Mouse (Mus musculus) adrenal gland, adult 18-20 months (tissue): Measurements from ENCODE around the gene Acox2. TPM values are rescaled to one million over a fixed set of nuclear protein-coding genes. Genes with fewer than 3 reads are reported as not detected.
"Not testable (repeated sequence)": the region's sequence is repeated elsewhere in the genome, so short reads cannot be mapped to it uniquely, and the experiment has no call there.

ENCODE experiments used
- DNase-seq, 2 experiments: peaks; one replicate each; pipeline ENCODE4 v3.0.0; 2021 to 2022; ENCODE audit warnings: low spot score in 2 of 2
- long read RNA-seq, 2 experiments: library from polyadenylated mRNA; stranded (forward); transcript quantifications; one replicate each; pipeline ENCODE4 v2.0.0; 2021
- total RNA-seq, 2 experiments: library from RNA; stranded (reverse); gene quantifications; 1 replicate in 1 of 2; 2 replicates in 1 of 2; pipeline ENCODE4 v1.2.3; 2021

Acox2 gene
- 1 to 10 TPM in 1 of 2 experiments, under 1 TPM in 1; 0.23 to 1.7 TPM for total RNA-seq
- long read RNA-seq, experiment 1 = 0 reads
- long read RNA-seq, experiment 2 = 0 reads

DNA sequence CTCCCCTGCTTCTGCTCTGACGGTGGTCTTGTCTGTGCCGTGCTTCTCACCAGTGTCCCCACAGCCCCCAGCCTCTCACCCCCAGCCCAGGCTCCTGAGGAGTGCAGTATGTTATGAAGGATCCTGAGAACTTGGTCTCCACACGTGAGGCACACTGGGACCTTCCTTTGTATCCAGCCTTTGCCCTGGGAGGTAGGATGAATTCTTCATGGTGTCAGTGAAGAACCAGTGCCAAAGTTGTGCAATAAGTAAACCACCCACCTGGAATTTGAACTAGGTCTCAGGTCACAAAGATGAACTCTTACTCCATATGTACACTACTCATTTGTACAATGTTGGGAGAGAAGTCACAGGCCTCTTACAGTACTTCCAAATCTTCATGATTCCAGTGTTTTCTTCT lies at the start of gene Acox2:
TSS of gene Acox2 (minus strand) at position 188 of the 400 bp plus-strand sequence.
- no peak for DNase-seq

GRCm38 (mm10) chr14:8308650-8309049 lies 49.5 kb upstream of the Acox2 start:
- DNase-seq = no peak

DNA sequence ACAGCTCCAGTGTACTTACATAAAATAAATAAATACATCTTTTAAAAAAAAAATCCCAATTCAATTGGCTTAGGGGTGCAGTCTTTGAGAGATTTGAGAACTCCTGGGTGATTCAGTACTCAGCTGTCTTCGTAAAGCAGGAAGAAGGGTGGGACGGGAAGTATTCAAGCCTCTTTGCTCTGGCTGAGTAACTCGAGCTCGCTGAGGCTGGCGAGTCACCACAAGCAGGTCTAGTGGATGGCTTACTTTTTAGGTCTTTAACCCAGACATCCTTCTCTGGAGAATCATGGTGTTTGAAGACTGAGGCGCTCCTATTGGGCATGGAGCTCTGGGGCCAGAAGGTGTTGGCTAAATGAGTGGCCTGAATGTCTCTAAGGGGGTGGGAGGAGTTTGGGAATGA lies 47.7 kb upstream of the Acox2 start:
- DNase-seq = no peak

GRCm38 (mm10) chr14:8305014-8305413 lies 45.9 kb upstream of the Acox2 start:
- no peak for DNase-seq

DNA sequence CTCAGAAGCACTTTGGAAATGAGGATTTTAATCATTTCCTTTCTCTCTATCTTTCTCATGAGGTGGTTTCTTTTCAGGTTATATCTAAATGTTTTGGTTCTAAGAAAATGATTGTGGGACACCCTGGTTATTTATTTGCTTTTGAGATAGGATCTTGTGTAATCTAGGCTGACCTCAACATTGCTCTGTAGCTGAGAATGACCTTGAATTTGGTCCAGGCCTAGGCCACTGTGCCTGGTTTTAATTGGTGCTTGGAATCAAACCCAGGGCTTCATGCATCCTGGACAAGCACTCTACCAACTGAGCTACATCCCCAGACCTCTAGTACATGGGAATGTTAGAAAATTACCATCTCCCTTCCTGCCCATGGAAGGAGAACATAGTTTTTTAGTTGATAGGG lies 44.9 kb upstream of the Acox2 start:
- no peak for DNase-seq

- no peak for DNase-seq
Measured at GRCm38 (mm10) chr14:8302687-8303086, 43.5 kb upstream of the Acox2 start.

DNA sequence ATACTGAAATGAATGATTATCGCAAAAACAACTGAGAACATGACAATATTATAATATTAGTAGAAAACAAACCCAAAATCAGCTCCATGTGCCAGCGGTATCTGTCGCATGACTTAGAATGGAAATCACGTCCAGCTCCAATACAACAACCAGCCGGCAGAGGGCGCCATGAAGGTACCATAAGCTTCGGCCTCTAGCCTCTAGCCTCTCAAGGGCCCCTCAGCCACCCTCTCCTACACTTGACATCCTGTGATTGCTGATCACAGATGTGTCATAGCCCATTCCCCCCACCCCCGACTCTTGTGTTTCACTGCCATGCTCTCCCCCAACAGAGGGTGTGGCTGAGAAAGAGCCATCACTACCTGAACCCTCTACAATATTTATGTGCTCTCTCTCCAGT lies 41.1 kb upstream of the Acox2 start:
- peak; percentile 47 to 69 for DNase-seq

GRCm38 (mm10) chr14:8297889-8298293 lies 38.7 kb upstream of the Acox2 start:
- no peak for DNase-seq

DNA sequence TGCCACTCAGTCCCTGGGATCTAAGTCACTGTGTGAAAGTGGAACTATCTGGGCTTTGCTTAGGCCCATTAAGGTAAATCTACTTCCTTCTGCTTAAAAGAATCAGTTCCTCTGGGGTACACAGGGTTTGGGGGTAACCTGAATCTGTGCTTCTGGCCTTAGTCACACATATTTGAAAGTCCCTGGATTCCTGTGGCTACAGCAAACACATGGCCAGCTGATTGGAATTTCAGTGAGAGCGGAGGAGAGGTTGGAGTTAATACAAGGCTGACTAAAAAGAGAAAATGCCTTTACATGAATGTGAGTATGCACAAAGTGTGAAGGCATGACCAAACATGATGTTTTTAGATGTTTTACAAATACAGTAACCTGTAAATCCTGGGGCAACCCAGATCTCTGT lies 35.1 kb upstream of the Acox2 start:
- no peak for DNase-seq

GRCm38 (mm10) chr14:8286595-8286994 lies 27.4 kb upstream of the Acox2 start:
- DNase-seq = peak in 1 of 2 experiments; percentile 49

GRCm38 (mm10) chr14:8283784-8284183 lies 24.6 kb upstream of the Acox2 start:
- no peak for DNase-seq

GRCm38 (mm10) chr14:8271281-8271680 lies 12.1 kb upstream of the Acox2 start:
- DNase-seq = not testable (repeated sequence)

DNA sequence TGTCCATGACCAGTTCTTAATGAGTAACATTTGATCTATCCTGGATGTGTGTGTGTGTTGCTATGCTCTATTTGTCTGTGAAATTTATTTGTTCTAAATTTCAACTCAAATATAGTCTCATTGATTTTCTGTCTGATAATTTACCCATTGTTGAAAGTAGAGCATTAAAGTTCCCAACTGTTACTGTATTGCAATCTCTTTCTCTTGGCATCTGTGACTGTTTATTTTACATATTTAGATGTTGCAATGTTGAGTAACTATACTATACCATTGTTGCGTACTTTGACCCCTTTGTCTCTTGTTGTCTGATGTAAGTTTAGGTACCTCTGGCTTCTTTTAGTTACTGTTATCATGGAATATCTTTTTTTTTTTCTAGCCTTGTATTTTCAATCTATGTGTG lies 5.2 kb upstream of the Acox2 start:
- no peak for DNase-seq

DNA sequence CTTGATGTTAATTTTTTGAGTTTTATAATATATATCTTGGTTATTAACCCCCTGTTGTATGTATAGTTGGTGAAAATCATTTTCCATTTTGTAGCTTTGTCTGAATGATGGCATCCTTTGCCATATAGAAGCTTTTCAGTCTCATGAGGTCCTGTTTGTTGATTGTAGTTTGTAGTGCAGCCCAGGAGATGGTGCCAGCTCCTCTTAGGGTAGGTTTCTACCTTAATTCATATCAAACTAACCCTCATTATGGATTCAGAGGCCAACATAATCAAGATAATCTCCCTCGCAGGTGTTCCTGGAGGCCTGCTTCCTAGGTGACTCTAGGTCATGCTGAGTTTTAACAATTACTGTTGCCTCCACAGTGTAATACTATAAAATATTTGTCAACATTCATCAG lies 3.1 kb upstream of the Acox2 start:
- no peak for DNase-seq

GRCm38 (mm10) chr14:8260214-8260613 lies 1.1 kb upstream of the Acox2 start:
- no peak for DNase-seq

DNA sequence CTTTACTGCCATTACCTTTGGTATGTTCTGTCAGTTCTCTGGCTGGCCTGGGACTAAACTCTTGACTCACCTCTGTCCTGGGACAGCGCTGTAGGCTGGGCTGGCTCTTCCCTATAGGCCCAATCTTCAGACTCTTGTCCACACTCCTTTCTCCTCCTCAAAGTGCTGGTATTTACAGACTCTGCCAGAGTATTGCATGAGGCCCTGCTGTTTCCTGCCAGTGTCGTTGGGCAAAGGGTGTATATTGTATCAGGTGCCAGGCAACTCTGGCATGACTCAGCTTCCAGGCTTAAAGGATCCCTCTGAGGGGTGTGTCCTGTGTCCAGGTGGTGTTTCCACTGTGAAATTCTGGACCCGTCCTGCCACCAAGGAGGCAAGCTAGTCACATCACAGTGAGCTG lies 401 bp downstream of the Acox2 start:
- DNase-seq = no peak

- no peak for DNase-seq
Measured at GRCm38 (mm10) chr14:8258335-8258627, 872 bp downstream of the Acox2 start.

DNA sequence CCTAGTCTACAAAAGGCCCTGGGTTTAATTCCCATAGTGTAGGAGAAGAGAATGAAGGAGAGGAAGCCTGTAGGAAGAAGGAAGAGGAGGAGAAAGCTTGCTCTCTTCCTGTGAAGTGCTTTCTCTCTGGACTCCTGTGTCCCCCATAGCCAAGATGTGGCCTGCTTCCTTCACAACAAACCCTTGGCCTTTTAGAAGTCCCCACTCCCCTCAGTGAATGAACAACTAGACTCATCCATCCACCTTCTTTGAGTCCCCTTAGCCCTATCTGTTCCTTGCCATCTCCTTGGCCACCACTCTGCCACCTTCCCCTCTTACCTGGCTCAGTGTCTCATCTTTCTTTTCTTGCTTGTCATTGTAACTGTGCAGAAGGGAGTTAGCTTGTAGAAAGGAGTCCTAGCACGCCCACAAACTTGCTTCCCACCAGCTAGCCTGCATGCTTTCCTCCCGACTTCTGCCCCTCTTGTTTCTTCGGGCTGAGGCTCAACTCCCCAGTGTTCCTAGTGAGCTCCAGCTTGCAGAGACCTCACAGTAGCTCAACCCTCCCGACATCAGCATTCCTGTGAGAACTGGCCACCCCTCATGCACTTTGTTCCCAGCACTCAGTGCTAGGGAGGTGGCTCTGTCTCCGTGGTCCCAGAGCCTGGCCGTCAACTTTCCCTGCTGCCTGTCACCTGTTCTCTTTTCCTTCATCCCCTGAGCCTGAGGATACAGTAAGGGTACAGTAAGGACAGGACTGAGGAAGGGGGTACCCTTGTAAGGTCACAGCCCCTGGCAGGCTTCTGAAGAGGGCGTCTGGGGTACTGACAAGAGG lies 1.4 kb downstream of the Acox2 start:
- no peak for DNase-seq

DNA sequence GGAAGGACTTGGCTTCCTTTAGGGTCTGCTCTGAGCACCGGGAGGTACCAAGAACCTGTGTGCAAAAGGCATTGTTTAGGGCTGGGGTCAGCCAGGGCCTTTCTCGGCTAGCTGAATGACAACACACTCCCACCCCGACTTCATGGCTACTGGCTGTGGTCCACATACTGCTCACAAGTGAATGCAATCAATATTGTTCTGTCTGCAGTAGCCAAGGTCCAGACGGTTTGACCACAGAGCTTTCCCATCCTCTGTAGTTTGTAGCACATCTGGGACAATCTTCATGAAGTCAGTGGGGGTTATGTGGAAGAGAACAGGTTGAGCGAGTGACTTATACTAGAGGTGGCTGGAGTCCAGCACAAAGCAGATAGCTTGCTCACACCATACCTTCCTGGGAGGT lies 2.3 kb downstream of the Acox2 start:
- no peak for DNase-seq

- no peak for DNase-seq
Measured at GRCm38 (mm10) chr14:8256072-8256471, 3.1 kb downstream of the Acox2 start.

DNA sequence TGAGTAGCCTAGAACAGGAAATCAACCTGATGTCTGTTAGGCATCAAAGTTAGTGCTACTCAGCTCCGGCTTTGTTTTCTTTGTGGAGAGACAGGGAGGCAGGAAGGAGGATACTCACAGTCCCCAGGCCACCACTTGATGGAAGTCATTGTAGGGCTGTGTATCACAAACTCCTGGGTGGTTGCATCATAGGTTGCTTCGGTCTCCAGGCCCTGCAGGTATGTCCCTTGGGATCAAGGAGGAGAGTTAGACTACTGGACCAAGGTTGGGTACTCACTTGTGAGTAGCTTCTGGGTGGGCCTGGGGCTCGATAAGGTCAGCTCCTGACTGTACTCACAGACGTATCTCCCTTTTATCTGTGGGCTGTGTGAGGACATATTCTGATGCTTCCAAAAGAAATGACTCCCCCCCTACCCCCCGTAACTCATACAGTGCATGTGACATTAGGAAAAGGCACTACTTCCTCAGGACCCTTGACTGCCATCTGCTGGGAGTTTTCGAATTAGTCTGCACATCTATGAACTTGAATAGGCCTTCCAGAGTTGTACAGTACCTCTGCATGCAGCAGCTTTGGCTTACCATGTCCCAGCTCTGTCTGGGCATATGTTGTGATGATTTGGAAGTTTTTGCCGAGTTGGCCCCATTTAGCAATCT lies 4.0 kb downstream of the Acox2 start:
- DNase-seq = peak; percentile 18 to 46

DNA sequence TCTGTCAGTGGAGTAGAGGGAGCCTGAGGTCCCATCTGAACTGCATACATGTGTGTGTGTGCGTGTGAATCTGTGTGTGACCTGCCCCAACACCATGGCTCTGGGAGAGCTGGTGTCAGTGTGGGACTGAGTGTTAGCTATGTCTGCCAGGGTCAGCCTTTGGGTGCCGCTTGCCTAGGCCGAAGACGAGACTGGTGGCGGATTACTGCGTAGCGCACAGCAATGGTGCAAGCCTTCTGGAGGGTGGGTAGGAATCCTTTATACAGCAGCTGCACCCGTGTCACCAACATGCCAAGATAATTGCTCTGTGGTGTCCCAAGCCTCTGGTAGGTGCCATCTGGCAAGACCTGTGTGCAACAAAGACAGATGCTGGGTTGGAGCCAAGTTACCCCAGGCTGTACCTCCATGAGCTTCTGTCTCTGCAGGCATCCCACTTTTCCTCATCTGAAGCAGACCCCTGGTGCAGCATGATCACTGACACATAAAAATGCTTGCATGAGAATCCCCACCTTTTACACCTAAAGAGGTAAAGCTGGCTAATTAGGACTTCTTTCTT lies 7.7 kb downstream of the Acox2 start:
- DNase-seq = no peak
